Mouse (Mus musculus): ENCODE results near the gene Adcy7. TPM values are rescaled to one million over a fixed set of nuclear protein-coding genes. Genes with fewer than 3 reads are reported as not detected.

The Adcy7 gene
- polyA plus RNA-seq, 1 experiment from 2014 or later: 2.9 TPM

- Histone ChIP-seq H3K9me3 (no peaks in the 10 kb centered on the region), H3K4me1 (peaks cover 18% of the 10 kb centered on the region), H3K27me3 (no peaks in the 10 kb centered on the region), H3K27ac (replicated peaks) (no peak overlapping the region), H3K9ac (replicated peaks) (no peak overlapping the region), H3K4me2 (replicated peaks) (no peak overlapping the region), H3K36me3 (peaks cover 69% of the 10 kb centered on the region), H3K4me3 (no peak overlapping the region)
- 74% methylated on average over 5 of the region's 5 CpGs for WGBS
- ATAC-seq (ENCODE audit: low FRiP score, low read depth): no peak
Observed at GRCm38 (mm10) chr8:88357226-88357933, 85.2 kb downstream of the Adcy7 start.

GRCm38 (mm10) chr8:88357946-88358345, 85.7 kb downstream of the Adcy7 start:
- no peak overlapping the region for H3K9ac ChIP-seq (replicated peaks)
- ATAC-seq (ENCODE audit: low FRiP score, low read depth): no peak
- WGBS: 91% methylated on average over 5 of the region's 5 CpGs
- H3K4me1 ChIP-seq: peaks cover 22% of the 10 kb centered on the region
- H3K27ac ChIP-seq (replicated peaks): no peak overlapping the region
- no peak overlapping the region for H3K4me3 ChIP-seq
- H3K9me3 ChIP-seq: no peaks in the 10 kb centered on the region
- H3K36me3 ChIP-seq: peaks cover 63% of the 10 kb centered on the region
- peaks cover 3% of the 10 kb centered on the region; the same call in 1 of the 2 replicates for H3K27me3 ChIP-seq
- no peak overlapping the region for H3K4me2 ChIP-seq (replicated peaks)

GRCm38 (mm10) chr8:88359959-88360358, 87.8 kb downstream of the Adcy7 start:
- Histone ChIP-seq H3K9me3 (no peaks in the 10 kb centered on the region), H3K4me2 (replicated peaks) (peak overlapping the region; percentile 92), H3K27me3 (peaks cover 4% of the 10 kb centered on the region; the same call in 1 of the 2 replicates), H3K27ac (replicated peaks) (no peak overlapping the region), H3K4me3 (peak overlapping the region; percentile 85; the same call in 1 of the 2 replicates), H3K4me1 (peaks cover 22% of the 10 kb centered on the region), H3K36me3 (peaks cover 46% of the 10 kb centered on the region), H3K9ac (replicated peaks) (no peak overlapping the region)
- WGBS: 93% methylated on average over 2 of the region's 2 CpGs
- no peak for ATAC-seq (ENCODE audit: low FRiP score, low read depth)

GRCm38 (mm10) chr8:88361044-88361707, 89.0 kb downstream of the Adcy7 start:
- H3K4me2 ChIP-seq (replicated peaks): peak overlapping the region; percentile 92
- H3K9ac ChIP-seq (replicated peaks): peak overlapping the region; percentile 98
- no peaks in the 10 kb centered on the region for H3K9me3 ChIP-seq
- peaks cover 4% of the 10 kb centered on the region; the same call in 1 of the 2 replicates for H3K27me3 ChIP-seq
- peak overlapping the region; percentile 85 for H3K4me3 ChIP-seq
- ATAC-seq (ENCODE audit: low FRiP score, low read depth): no peak; the same call in 1 of the 2 replicates
- 2% methylated on average over 31 of the region's 31 CpGs for WGBS
- H3K36me3 ChIP-seq: peaks cover 34% of the 10 kb centered on the region
- H3K4me1 ChIP-seq: peaks cover 22% of the 10 kb centered on the region
- peak overlapping the region; percentile 85 for H3K27ac ChIP-seq (replicated peaks)

GRCm38 (mm10) chr8:88361708-88362428, 89.7 kb downstream of the Adcy7 start, which contains the start of gene Brd7:
TSS of gene Brd7 (minus strand) at chr8:88362194.
- Histone ChIP-seq H3K27ac (replicated peaks) (peak within 1 kb of the TSS; percentile 85), H3K9me3 (no peaks in the 10 kb centered on the region), H3K4me3 (peak within 1 kb of the TSS; percentile 85), H3K27me3 (peaks cover 4% of the 10 kb centered on the region; the same call in 1 of the 2 replicates), H3K9ac (replicated peaks) (peak within 1 kb of the TSS; percentile 98), H3K36me3 (peaks cover 27% of the 10 kb centered on the region), H3K4me2 (replicated peaks) (peak within 1 kb of the TSS; percentile 92), H3K4me1 (peaks cover 22% of the 10 kb centered on the region)
- peak; percentile 90 for ATAC-seq (ENCODE audit: low FRiP score, low read depth)
- under 1% methylated on average over 80 of the region's 91 CpGs for WGBS

GRCm38 (mm10) chr8:88362446-88363150, 90.4 kb downstream of the Adcy7 start:
- Histone ChIP-seq H3K4me2 (replicated peaks) (peak overlapping the region; percentile 92), H3K27me3 (peaks cover 4% of the 10 kb centered on the region; the same call in 1 of the 2 replicates), H3K9me3 (no peaks in the 10 kb centered on the region), H3K27ac (replicated peaks) (no peak overlapping the region), H3K36me3 (peaks cover 20% of the 10 kb centered on the region), H3K4me3 (peak overlapping the region; percentile 85), H3K9ac (replicated peaks) (no peak overlapping the region), H3K4me1 (peaks cover 22% of the 10 kb centered on the region)
- 38% methylated on average over 11 of the region's 11 CpGs for WGBS
- ATAC-seq (ENCODE audit: low FRiP score, low read depth): 0 out of 2 replicates have a peak, but pooled peaks have one; percentile 31

GRCm38 (mm10) chr8:88369221-88369620, 97.0 kb downstream of the Adcy7 start:
- H3K4me3 ChIP-seq: no peak overlapping the region
- H3K4me2 ChIP-seq (replicated peaks): no peak overlapping the region
- no peaks in the 10 kb centered on the region for H3K36me3 ChIP-seq
- WGBS: 12% methylated on average over 6 of the region's 6 CpGs
- no peaks in the 10 kb centered on the region for H3K27me3 ChIP-seq
- no peaks in the 10 kb centered on the region; the same call in 1 of the 2 replicates for H3K4me1 ChIP-seq
- H3K9ac ChIP-seq (replicated peaks): no peak overlapping the region
- no peak overlapping the region for H3K27ac ChIP-seq (replicated peaks)
- no peak for ATAC-seq (ENCODE audit: low FRiP score, low read depth)
- H3K9me3 ChIP-seq: no peaks in the 10 kb centered on the region

GRCm38 (mm10) chr8:88369805-88370204, 97.6 kb downstream of the Adcy7 start:
- WGBS: 66% methylated on average over 3 of the region's 3 CpGs
- H3K9ac ChIP-seq (replicated peaks): no peak overlapping the region
- no peak overlapping the region for H3K4me3 ChIP-seq
- H3K4me1 ChIP-seq: no peaks in the 10 kb centered on the region; the same call in 1 of the 2 replicates
- H3K27me3 ChIP-seq: no peaks in the 10 kb centered on the region
- H3K4me2 ChIP-seq (replicated peaks): no peak overlapping the region
- H3K27ac ChIP-seq (replicated peaks): no peak overlapping the region
- H3K9me3 ChIP-seq: no peaks in the 10 kb centered on the region
- no peaks in the 10 kb centered on the region for H3K36me3 ChIP-seq
- no peak for ATAC-seq (ENCODE audit: low FRiP score, low read depth)

- H3K9ac ChIP-seq (replicated peaks): no peak overlapping the region
- no peak overlapping the region for H3K4me2 ChIP-seq (replicated peaks)
- H3K4me1 ChIP-seq: peaks cover 9% of the 10 kb centered on the region
- no peak overlapping the region for H3K4me3 ChIP-seq
- H3K36me3 ChIP-seq: no peaks in the 10 kb centered on the region
- no peaks in the 10 kb centered on the region for H3K9me3 ChIP-seq
- 94% methylated on average over 2 of the region's 2 CpGs for WGBS
- H3K27me3 ChIP-seq: no peaks in the 10 kb centered on the region
- H3K27ac ChIP-seq (replicated peaks): no peak overlapping the region
- ATAC-seq (ENCODE audit: low FRiP score, low read depth): no peak
Observed at GRCm38 (mm10) chr8:88371522-88371921, 99.3 kb downstream of the Adcy7 start.

- Histone ChIP-seq H3K27me3 (no peaks in the 10 kb centered on the region), H3K36me3 (no peaks in the 10 kb centered on the region), H3K9me3 (no peaks in the 10 kb centered on the region), H3K27ac (replicated peaks) (no peak overlapping the region), H3K4me1 (peaks cover 22% of the 10 kb centered on the region), H3K4me3 (no peak overlapping the region), H3K9ac (replicated peaks) (no peak overlapping the region), H3K4me2 (replicated peaks) (no peak overlapping the region)
- ATAC-seq (ENCODE audit: low FRiP score, low read depth): peak; percentile 44; the same call in 1 of the 2 replicates
- 70% methylated on average over 19 of the region's 19 CpGs for WGBS
Observed at GRCm38 (mm10) chr8:88376836-88377582, 104.8 kb downstream of the Adcy7 start.
